Mouse (Mus musculus) liver, embryonic 11.5 days (tissue): Measurements from ENCODE around the gene Golt1a. TPM values are rescaled to one million over a fixed set of nuclear protein-coding genes. Genes with fewer than 3 reads are reported as not detected.

Experiments
- ATAC-seq: fragments of 200-750 bp; cut with Nextera tagmentation; replicated peaks from 2 replicates; pipeline ENCODE4 v1.8.0; 2017; ENCODE audit warnings: moderate number of reproducible peaks, mild to moderate bottlenecking, moderate TSS enrichment, moderate library complexity; ENCODE audit not compliant: low FRiP score
- DNase-seq: peaks from one replicate; pipeline ENCODE4 v3.0.0-alpha.2; 2017; ENCODE audit warnings: low spot score
- H3K27ac ChIP-seq: fragments of 300-500 bp; sonication (generic); 2 replicates; pipeline ENCODE4 v1.5.1; 2014; ENCODE audit warnings: mild to moderate bottlenecking, low read depth, low read length, control low read depth
- H3K27me3 ChIP-seq: fragments of 300-500 bp; sonication (generic); replicated peaks from 2 replicates; pipeline ENCODE4 v1.6.1; 2014; ENCODE audit warnings: low read length, mixed read lengths; ENCODE audit not compliant: control insufficient read depth, insufficient read depth
- H3K36me3 ChIP-seq: fragments of 300-500 bp; sonication (generic); 2 replicates; pipeline ENCODE4 v1.6.1; 2014; ENCODE audit warnings: mild to moderate bottlenecking, low read length, moderate library complexity, mixed read lengths; ENCODE audit not compliant: control insufficient read depth, insufficient read depth
- H3K4me1 ChIP-seq: fragments of 300-500 bp; sonication (generic); replicated peaks from 2 replicates; pipeline ENCODE4 v1.6.1; 2014; ENCODE audit warnings: low read length, mixed read lengths; ENCODE audit not compliant: control insufficient read depth, insufficient read depth
- H3K4me2 ChIP-seq: fragments of 300-500 bp; sonication (generic); 2 replicates; pipeline ENCODE4 v1.6.1; 2014; ENCODE audit warnings: mild to moderate bottlenecking, control low read depth, moderate library complexity
- H3K4me3 ChIP-seq: fragments of 300-500 bp; sonication (generic); 2 replicates; pipeline ENCODE4 v1.5.1; 2014; ENCODE audit warnings: low read depth, low read length, control low read depth
- H3K9ac ChIP-seq: fragments of 300-500 bp; sonication (generic); 2 replicates; pipeline ENCODE4 v1.6.1; 2014; ENCODE audit warnings: low read depth, low read length, control low read depth
- H3K9me3 ChIP-seq: fragments of 300-500 bp; sonication (generic); 2 replicates; pipeline ENCODE4 v1.6.1; 2016; ENCODE audit warnings: low read length, inconsistent platforms, mixed read lengths; ENCODE audit not compliant: control insufficient read depth
- WGBS: fragments of 180-500 bp; shearing (Covaris S2); extraction: QIAGEN DNeasy Blood & Tissue Kit; methylation state at CpG from one replicate; pipeline ENCODE4 v1.1.7; 2014; 5-methylcytosine and 5-hydroxymethylcytosine counted together
- polyA plus RNA-seq: library from polyadenylated mRNA; unstranded; fragments of >200 nt; fragmentation: Nextera tagmentation; extraction: Ambion mirVana; gene quantifications from 2 replicates; pipeline ENCODE4 v1.2.1, GENCODE M21; 2014

Gene Golt1a
- polyA plus RNA-seq, result 2.0 and 2.5 TPM in 2 replicates

DNA sequence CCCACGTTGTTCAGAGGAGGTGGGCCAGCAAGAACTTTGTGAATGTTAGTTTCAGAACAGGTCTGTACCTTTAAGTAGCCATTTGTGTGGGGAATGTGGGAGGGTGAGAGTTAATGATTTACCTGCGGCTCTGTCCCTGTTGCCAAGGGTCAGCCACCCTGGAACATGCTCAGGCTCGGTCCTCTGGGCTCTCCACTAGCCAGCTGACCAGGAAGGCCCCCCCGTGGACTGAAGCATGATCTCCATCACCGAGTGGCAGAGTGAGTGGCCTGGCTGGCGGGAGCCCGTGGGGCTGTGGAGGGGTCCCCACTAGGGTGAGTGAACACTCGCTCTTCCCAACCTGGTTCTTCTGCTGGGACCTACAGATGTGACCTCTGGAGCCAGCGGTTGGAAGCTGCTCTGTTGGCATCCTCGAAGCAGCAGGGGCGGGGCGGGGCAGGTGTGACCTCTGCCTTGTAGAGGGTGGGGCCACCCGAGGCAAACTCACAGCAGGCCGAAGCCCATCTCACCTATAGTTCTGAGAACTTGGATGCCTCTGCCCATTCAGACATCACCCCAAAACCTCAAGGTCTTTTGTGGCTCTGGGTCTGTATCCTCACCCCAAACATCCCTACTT is at the start of gene Golt1a:
Golt1a (plus strand) TSS at position 149 of the 616 bp plus-strand sequence.
- 57% methylated on average over 14 of the region's 14 CpGs for WGBS
- no peaks in the 10 kb centered on the region for H3K27me3 ChIP-seq
- no peak within 1 kb of the TSS; the same call in 1 of the 2 replicates for H3K9ac ChIP-seq
- no peaks in the 10 kb centered on the region for H3K9me3 ChIP-seq
- DNase-seq, result peak; percentile 49
- H3K36me3 ChIP-seq, result no peaks in the 10 kb centered on the region
- H3K27ac ChIP-seq, result no peak within 1 kb of the TSS
- H3K4me2 ChIP-seq, result peak within 1 kb of the TSS; percentile 21
- peak; percentile 69 for ATAC-seq
- H3K4me1 ChIP-seq, result peaks cover 8% of the 10 kb centered on the region
- peak within 1 kb of the TSS; percentile 11; the same call in 1 of the 2 replicates for H3K4me3 ChIP-seq

DNA sequence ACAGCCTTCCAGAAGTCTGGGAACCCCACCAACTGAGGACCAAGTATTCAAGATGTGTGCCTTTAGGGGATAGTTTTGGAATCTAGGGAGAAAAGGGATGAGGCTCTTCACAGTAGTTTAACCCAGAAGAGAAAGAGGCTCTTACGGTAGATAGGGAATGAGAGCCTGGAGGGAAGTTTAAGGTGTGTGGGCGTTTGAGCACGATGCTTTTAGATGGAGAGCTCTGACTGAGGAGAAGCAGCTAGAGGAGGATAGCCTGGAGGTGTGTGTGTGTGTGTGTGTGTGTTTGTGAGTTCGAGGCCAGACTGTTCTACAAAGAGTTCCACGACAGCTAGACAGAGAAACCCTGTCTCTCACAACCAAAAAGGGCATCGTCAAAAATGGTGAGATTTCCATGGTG is 47.0 kb upstream of the Golt1a start:
- Histone ChIP-seq H3K27me3 (peaks cover 3% of the 10 kb centered on the region; the same call in 1 of the 2 replicates), H3K4me3 (no peak overlapping the region), H3K36me3 (0 out of 2 replicates have a peak, but pooled peaks cover 2% of the 10 kb centered on the region), H3K27ac (no peak overlapping the region), H3K9me3 (no peaks in the 10 kb centered on the region), H3K4me2 (no peak overlapping the region), H3K9ac (no peak overlapping the region), H3K4me1 (peaks cover 13% of the 10 kb centered on the region)
- DNase-seq (no peak), ATAC-seq (no peak)
- 79% methylated on average over 6 of the region's 6 CpGs for WGBS

DNA sequence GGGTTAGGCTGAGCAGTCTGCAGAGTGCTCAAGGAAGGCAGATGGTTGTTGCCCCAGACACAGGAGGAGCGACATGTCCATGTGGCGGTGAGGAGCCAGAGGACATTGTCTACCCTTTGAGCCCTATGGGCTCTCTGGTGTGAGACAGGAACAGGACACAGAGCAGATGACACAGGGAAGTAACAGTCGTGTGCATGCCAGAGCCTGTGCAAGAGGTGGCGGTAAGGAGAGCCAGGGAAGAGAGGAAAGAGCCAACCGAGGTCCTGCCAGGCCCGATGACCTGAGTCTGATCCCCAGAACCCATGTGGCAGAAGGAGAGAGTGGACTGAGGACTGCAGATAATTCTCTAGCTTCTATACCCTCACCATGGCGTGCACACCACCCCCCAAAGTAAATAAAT is 46.5 kb upstream of the Golt1a start:
- Histone ChIP-seq H3K9ac (no peak overlapping the region), H3K9me3 (no peaks in the 10 kb centered on the region), H3K4me1 (peaks cover 14% of the 10 kb centered on the region), H3K27me3 (peaks cover 3% of the 10 kb centered on the region; the same call in 1 of the 2 replicates), H3K36me3 (0 out of 2 replicates have a peak, but pooled peaks cover 2% of the 10 kb centered on the region), H3K27ac (no peak overlapping the region), H3K4me3 (no peak overlapping the region), H3K4me2 (no peak overlapping the region)
- no peak for ATAC-seq
- WGBS, result 80% methylated on average over 7 of the region's 7 CpGs
- no peak for DNase-seq

DNA sequence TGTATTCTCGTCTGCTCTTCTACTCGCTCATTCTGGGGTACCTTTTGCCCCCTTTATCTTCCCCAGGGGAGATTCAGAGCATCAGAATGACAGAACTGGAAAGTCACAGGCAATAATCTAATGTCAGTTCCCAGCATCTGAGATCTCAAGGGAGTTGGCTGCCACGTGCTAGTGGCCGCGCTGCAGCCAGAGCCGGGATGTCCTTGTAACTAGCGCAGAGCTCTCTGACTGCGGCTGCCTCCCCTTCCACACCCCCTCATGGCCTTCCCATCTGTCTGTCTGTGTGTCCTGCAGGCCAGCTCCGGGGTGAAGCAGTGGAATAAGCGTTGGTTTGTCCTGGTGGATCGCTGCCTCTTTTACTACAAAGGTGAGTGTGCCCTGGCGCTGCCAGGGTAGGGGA is 45.2 kb upstream of the Golt1a start:
- Histone ChIP-seq H3K36me3 (0 out of 2 replicates have a peak, but pooled peaks cover 2% of the 10 kb centered on the region), H3K9me3 (no peaks in the 10 kb centered on the region), H3K27ac (no peak overlapping the region), H3K4me3 (no peak overlapping the region), H3K4me2 (no peak overlapping the region), H3K9ac (0 out of 2 replicates have a peak overlapping the region, but pooled peaks have one; percentile 20), H3K4me1 (peaks cover 13% of the 10 kb centered on the region), H3K27me3 (peaks cover 3% of the 10 kb centered on the region; the same call in 1 of the 2 replicates)
- ATAC-seq (no peak), DNase-seq (no peak)
- WGBS, result 72% methylated on average over 12 of the region's 12 CpGs

DNA sequence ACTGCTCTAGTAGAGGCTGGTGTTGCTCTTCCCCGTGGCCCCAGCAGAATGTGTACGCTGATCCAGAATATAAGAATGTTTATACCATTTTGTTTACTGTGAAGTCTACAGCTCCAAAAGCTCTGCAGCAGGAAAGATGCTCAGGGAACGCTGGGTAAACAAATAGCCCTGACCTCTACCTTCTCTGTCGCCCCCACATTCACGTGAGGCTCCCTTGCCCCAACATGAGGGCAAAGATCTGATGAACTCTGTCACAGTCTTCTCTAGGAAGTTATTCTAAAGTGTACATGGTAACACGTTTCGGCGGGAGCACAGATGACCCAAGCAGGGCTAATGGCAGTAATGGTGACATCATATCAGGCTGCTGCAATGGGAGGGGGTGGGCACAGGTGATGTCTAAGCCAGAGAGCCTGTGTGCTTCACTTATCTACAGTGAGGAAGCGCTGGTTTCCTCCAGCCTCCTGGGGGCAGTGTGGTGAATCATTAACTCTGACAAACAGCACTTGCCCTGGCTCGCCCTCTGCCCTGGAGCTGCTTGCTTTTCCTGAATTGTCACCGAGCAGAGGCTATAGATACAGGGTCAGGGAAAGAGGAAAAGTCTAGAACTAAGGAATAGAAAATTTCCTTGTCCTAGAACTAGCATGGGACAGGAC is 44.4 kb upstream of the Golt1a start:
- H3K27me3 ChIP-seq, result peaks cover 3% of the 10 kb centered on the region; the same call in 1 of the 2 replicates
- H3K4me1 ChIP-seq, result peaks cover 13% of the 10 kb centered on the region
- H3K9ac ChIP-seq, result no peak overlapping the region
- 0 out of 2 replicates have a peak, but pooled peaks cover 2% of the 10 kb centered on the region for H3K36me3 ChIP-seq
- no peak overlapping the region for H3K4me2 ChIP-seq
- H3K9me3 ChIP-seq, result no peaks in the 10 kb centered on the region
- H3K27ac ChIP-seq, result peak overlapping the region; percentile 57; the same call in 1 of the 2 replicates
- ATAC-seq, result peak; percentile 46
- H3K4me3 ChIP-seq, result no peak overlapping the region
- 44% methylated on average over 11 of the region's 11 CpGs for WGBS
- peak; percentile 47 for DNase-seq

DNA sequence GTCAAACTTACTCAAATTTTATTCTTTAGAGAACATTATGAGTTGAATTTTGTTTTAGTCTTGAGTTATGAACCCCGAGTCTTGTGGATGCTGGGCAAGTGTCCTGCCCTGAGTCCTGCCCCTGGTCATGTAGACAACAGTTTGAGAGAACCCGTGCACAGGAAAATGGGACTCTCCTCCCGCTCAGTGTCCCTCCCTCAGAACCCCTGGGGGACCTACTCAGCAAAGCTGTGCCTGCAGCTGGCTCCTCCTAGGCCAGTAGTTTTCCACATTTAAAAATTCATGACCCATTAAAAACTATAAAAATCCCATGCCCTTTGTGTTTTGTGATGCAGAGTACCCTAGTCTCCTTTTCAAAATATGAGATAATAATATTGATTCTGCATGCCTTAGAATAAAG is 42.5 kb upstream of the Golt1a start:
- DNase-seq, result no peak
- Histone ChIP-seq H3K36me3 (peaks cover 5% of the 10 kb centered on the region; the same call in 1 of the 2 replicates), H3K4me3 (no peak overlapping the region), H3K4me1 (peaks cover 15% of the 10 kb centered on the region), H3K27me3 (peaks cover 3% of the 10 kb centered on the region; the same call in 1 of the 2 replicates), H3K9me3 (no peaks in the 10 kb centered on the region), H3K9ac (no peak overlapping the region), H3K27ac (no peak overlapping the region), H3K4me2 (no peak overlapping the region)
- WGBS, result 70% methylated on average over 3 of the region's 3 CpGs
- no peak for ATAC-seq

DNA sequence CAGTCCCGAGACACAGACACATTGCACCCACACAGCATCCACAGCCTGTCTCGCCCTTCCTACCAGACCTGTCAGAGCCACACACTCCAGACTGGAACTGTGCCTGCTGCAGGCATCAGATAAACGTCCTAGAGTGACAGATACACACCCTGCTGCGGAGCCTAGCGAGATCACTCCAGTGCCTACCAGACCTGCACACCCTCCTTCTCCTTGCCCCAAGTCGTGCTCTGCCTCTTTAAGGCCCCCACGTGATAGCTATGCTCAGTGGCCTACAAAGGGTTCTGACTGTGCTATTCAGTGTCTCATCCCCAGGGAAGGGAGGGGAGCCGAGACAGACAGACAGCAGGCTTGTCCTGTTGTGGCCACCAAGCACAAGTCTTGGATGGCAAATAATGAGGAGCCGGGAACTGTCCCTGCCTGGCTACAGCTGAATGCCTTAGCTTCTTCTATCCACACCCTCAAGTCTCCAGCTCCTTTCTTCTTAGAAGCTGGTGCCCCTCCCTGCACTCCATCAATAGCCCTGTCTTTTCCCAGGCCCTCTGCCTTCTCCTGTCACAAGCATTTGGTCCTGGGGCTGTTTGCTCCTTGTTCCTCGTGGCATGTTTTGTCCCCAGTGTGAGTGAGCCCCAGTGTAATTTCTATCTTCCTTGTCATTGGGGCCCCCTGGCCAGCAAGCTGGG is 41.6 kb upstream of the Golt1a start:
- peak; percentile 46 for DNase-seq
- Histone ChIP-seq H3K4me3 (no peak overlapping the region), H3K4me1 (peaks cover 15% of the 10 kb centered on the region), H3K9me3 (no peaks in the 10 kb centered on the region), H3K36me3 (peaks cover 5% of the 10 kb centered on the region; the same call in 1 of the 2 replicates), H3K9ac (no peak overlapping the region), H3K27me3 (peaks cover 3% of the 10 kb centered on the region; the same call in 1 of the 2 replicates), H3K27ac (no peak overlapping the region), H3K4me2 (no peak overlapping the region)
- WGBS, result 31% methylated on average over 10 of the region's 10 CpGs
- peak; percentile 94 for ATAC-seq

DNA sequence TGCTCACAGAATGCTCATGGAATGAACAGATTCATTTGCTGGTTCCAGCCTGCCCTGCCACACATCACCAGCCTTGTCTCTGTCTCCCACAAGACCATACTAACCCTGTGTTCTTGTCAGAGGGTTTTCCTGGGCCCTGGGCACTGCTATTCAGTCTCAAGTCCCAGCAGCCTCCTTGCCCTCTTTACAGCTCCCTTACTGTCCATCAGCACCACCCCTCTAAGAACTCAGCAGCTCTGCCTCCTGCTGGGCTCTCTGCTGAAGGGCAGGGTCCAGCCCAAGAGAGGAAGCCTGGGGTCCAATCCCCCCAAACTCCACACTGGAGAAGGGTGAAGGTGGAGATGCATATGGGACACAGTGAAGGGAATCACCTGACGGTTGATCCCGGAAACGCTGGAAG is 41.1 kb upstream of the Golt1a start:
- Histone ChIP-seq H3K27ac (no peak overlapping the region), H3K4me2 (no peak overlapping the region), H3K4me3 (no peak overlapping the region), H3K36me3 (peaks cover 3% of the 10 kb centered on the region; the same call in 1 of the 2 replicates), H3K9me3 (no peaks in the 10 kb centered on the region), H3K4me1 (peaks cover 15% of the 10 kb centered on the region), H3K9ac (no peak overlapping the region), H3K27me3 (peaks cover 3% of the 10 kb centered on the region; the same call in 1 of the 2 replicates)
- DNase-seq (no peak), ATAC-seq (no peak; the same call in 1 of the 2 replicates)
- WGBS, result 83% methylated on average over 3 of the region's 3 CpGs
